Mouse (Mus musculus) stomach, embryonic 14.5 days (tissue): ENCODE measurements around the gene Cyp2j8. TPM values are rescaled to one million over a fixed set of nuclear protein-coding genes. Genes with fewer than 3 reads are reported as not detected.
"Not testable (repeated sequence)": the region's sequence is repeated elsewhere in the genome, so short reads cannot be mapped to it uniquely, and the experiment has no call there.

Experiments used
- ATAC-seq: fragments of 200-750 bp; cut with Nextera tagmentation; 2 replicates; pipeline ENCODE4 v1.8.0; 2017; ENCODE audit warnings: low read depth, moderate TSS enrichment; ENCODE audit not compliant: insufficient number of reproducible peaks, insufficient read depth, low FRiP score
- H3K27ac ChIP-seq: fragments of 300-500 bp; sonication (generic); 2 replicates; pipeline ENCODE4 v1.5.1; 2014; ENCODE audit warnings: mild to moderate bottlenecking, low read length, moderate library complexity, mixed read lengths
- H3K27me3 ChIP-seq: fragments of 300-500 bp; sonication (generic); 2 replicates; pipeline ENCODE4 v1.6.1; 2014; ENCODE audit warnings: low read length, control low read depth, mixed read lengths; ENCODE audit not compliant: control insufficient read depth, insufficient read depth
- H3K36me3 ChIP-seq: fragments of 300-500 bp; sonication (generic); 2 replicates; pipeline ENCODE4 v1.6.1; 2014; ENCODE audit warnings: mild to moderate bottlenecking, control low read depth, low read length, moderate library complexity, mixed read lengths; ENCODE audit not compliant: control insufficient read depth, insufficient read depth
- H3K4me1 ChIP-seq: fragments of 300-500 bp; sonication (generic); 2 replicates; pipeline ENCODE4 v1.6.1; 2014; ENCODE audit warnings: low read length, control low read depth, mixed read lengths; ENCODE audit not compliant: control insufficient read depth, insufficient read depth
- H3K4me2 ChIP-seq: fragments of 300-500 bp; sonication (generic); replicated peaks from 2 replicates; pipeline ENCODE4 v1.6.1; 2014; ENCODE audit warnings: low read depth, low read length, control low read depth
- H3K4me3 ChIP-seq: fragments of 300-500 bp; sonication (generic); 2 replicates; pipeline ENCODE4 v1.5.1; 2014; ENCODE audit warnings: low read depth, low read length, control low read depth
- H3K9ac ChIP-seq: fragments of 300-500 bp; sonication (generic); replicated peaks from 2 replicates; pipeline ENCODE4 v1.6.1; 2014; ENCODE audit warnings: low read depth, mild to moderate bottlenecking, control low read depth, low read length, moderate library complexity, mixed read lengths
- H3K9me3 ChIP-seq: fragments of 300-500 bp; sonication (generic); 2 replicates; pipeline ENCODE4 v1.6.1; 2016; ENCODE audit warnings: low read depth, low read length, control low read depth; ENCODE audit not compliant: control insufficient read depth
- WGBS: fragments of 180-500 bp; shearing (Covaris S2); extraction: QIAGEN DNeasy Blood & Tissue Kit; methylation state at CpG from one replicate; pipeline ENCODE4 v1.1.7; 2014; 5-methylcytosine and 5-hydroxymethylcytosine counted together
- polyA plus RNA-seq: library from polyadenylated mRNA; unstranded; fragments of >200 nt; fragmentation: Nextera tagmentation; extraction: Ambion mirVana; gene quantifications from 2 replicates; pipeline ENCODE4 v1.2.1, GENCODE M21; 2014

Cyp2j8 gene
- polyA plus RNA-seq, result 0.22 TPM in 1 of 2 replicates, not detected in the other

- Histone ChIP-seq H3K9ac (no peak within 1 kb of the TSS), H3K27me3 (no peaks in the 10 kb centered on the region), H3K4me3 (no peak within 1 kb of the TSS), H3K9me3 (no peaks in the 10 kb centered on the region), H3K27ac (no peak within 1 kb of the TSS), H3K36me3 (no peaks in the 10 kb centered on the region), H3K4me2 (no peak within 1 kb of the TSS), H3K4me1 (no peaks in the 10 kb centered on the region)
- no peak for ATAC-seq
- 65% methylated on average over 1 of the region's 1 CpGs for WGBS
Observed at GRCm38 (mm10) chr4:96507286-96507685, at the start of gene Cyp2j8. Gene Cyp2j8, minus strand, starts transcription at chr4:96507386.

DNA sequence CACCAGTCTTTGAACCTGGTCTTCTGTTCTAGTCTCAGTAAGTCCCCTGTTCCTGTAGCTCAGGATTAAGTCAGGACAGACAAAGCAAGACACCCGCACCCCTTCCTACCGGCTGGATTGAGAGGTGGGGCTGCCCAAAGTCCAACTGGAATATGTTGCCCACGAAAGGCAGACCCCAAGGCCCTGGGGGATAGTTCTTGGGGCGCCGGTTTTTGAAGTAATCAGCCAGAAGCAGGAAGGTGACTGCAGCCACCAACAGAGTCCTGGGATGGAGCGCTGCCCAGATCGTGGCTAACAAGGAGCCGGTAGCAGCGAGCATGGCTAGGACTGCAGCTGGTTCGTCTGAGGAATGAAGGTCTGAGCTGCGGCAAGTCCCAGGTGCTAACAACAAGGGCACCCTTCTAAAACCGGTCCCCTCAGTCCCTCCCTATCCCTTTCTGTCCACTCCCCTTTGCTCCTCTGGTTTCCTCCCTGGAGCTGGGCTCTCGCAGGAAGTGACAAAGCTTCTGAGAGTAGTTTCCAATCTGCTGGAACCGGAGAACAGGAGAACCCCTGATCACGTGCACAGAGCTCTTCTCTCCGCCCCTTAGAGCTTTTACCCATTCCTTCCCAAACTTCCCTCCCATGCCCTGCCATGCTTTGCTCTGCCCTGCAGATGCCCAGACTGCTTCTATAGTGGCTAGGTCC lies 46.1 kb upstream of the Cyp2j8 start, which contains the start of gene Cyp2j6:
Gene Cyp2j6, minus strand, starts transcription at position 529 of the 687 bp plus-strand sequence.
- WGBS, result 1% methylated on average over 16 of the region's 16 CpGs
- H3K36me3 ChIP-seq, result no peaks in the 10 kb centered on the region
- ATAC-seq, result peak; percentile 94

GRCm38 (mm10) chr4:96551619-96552018 lies 44.4 kb upstream of the Cyp2j8 start:
- Histone ChIP-seq H3K27ac (no peak overlapping the region), H3K4me2 (peak overlapping the region; percentile 58; the same call in 1 of the 2 replicates), H3K4me1 (no peaks in the 10 kb centered on the region; the same call in 1 of the 2 replicates), H3K4me3 (0 out of 2 replicates have a peak overlapping the region, but pooled peaks have one; percentile 6), H3K9me3 (no peaks in the 10 kb centered on the region), H3K9ac (no peak overlapping the region), H3K27me3 (no peaks in the 10 kb centered on the region), H3K36me3 (no peaks in the 10 kb centered on the region)
- no peak for ATAC-seq
- WGBS, result 78% methylated on average over 3 of the region's 3 CpGs

More for the DNA sequence above, 46.1 kb upstream of the Cyp2j8 start, which contains the start of gene Cyp2j6:
- Histone ChIP-seq H3K9ac (peak within 1 kb of the TSS; percentile 71), H3K27ac (peak within 1 kb of the TSS; percentile 73; the same call in 1 of the 2 replicates), H3K4me2 (peak within 1 kb of the TSS; percentile 58), H3K4me1 (no peaks in the 10 kb centered on the region; the same call in 1 of the 2 replicates), H3K4me3 (peak within 1 kb of the TSS; percentile 62), H3K9me3 (no peaks in the 10 kb centered on the region), H3K27me3 (no peaks in the 10 kb centered on the region)

DNA sequence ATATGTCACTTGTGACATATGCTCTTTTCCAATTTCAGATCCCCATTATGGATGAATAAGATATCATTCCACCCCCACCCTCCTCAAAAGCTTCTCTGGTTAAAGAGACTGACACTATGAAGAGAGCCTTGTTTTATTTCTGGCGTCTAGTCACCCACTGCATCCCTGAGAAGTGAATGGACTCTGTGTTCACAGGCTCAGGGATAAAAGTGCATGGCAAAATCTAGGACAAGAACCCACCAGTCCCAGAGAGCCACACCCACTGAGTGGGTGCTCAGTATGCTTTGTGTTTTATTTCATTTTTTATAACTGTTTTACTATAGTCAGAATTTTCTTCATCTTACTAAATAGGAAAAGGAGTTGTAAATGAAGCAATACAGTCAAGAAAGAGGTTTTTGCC lies 38.8 kb upstream of the Cyp2j8 start:
- WGBS, result 73% methylated on average over 1 of the region's 1 CpGs
- Histone ChIP-seq H3K9me3 (no peaks in the 10 kb centered on the region), H3K4me3 (no peak overlapping the region), H3K36me3 (no peaks in the 10 kb centered on the region), H3K4me2 (no peak overlapping the region), H3K9ac (no peak overlapping the region), H3K4me1 (no peaks in the 10 kb centered on the region; the same call in 1 of the 2 replicates), H3K27me3 (no peaks in the 10 kb centered on the region), H3K27ac (no peak overlapping the region)
- ATAC-seq, result no peak

DNA sequence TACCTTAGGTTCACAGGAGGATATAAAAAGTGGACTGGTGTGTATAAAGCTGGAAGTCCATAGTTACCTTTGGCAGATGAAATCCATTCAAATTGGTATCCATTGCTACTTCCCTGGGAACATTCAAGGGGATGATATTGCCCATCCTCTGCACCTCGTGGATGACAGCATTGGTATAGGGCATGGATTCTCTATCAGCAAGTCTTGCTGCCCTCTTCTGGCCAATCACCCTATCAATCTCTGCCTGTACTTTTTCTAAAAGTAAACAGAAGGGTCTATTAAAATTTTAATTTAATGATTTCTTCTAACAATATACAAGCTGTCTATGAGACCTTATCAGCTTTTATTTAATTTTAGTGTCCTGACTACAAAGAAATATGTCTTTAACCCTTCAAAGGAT lies 18.6 kb upstream of the Cyp2j8 start:
- Histone ChIP-seq H3K9me3 (no peaks in the 10 kb centered on the region), H3K4me3 (no peak overlapping the region), H3K27ac (no peak overlapping the region), H3K4me2 (no peak overlapping the region), H3K36me3 (no peaks in the 10 kb centered on the region; the same call in 1 of the 2 replicates), H3K4me1 (no peaks in the 10 kb centered on the region), H3K9ac (no peak overlapping the region), H3K27me3 (no peaks in the 10 kb centered on the region)
- no peak for ATAC-seq
- WGBS, result 21% methylated on average over 1 of the region's 1 CpGs

- Histone ChIP-seq H3K4me1 (no peaks in the 10 kb centered on the region), H3K4me3 (no peak overlapping the region), H3K9ac (no peak overlapping the region), H3K4me2 (no peak overlapping the region), H3K27ac (no peak overlapping the region), H3K36me3 (no peaks in the 10 kb centered on the region; the same call in 1 of the 2 replicates), H3K27me3 (no peaks in the 10 kb centered on the region), H3K9me3 (no peaks in the 10 kb centered on the region)
- ATAC-seq, result no peak
- 64% methylated on average over 2 of the region's 2 CpGs for WGBS
Observed at GRCm38 (mm10) chr4:96522256-96522655, 15.1 kb upstream of the Cyp2j8 start.

DNA sequence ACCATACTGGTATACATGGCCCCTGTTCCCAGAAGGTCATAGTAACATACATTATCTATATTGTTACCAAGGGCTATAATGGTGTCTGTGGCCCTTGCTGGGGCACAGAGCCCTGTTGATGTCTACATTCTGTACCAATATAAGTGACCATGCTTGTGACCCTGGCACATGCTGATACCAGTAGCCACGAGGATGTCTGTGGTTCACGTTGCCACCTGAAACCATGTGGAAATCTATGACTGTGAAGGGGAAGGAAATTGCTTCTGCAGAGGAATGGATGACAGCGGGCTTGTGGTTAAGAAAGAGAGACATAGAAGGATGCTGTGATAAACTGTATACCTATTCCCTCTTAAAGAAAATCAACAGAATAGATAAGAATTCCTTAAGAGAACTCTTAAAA lies 2.9 kb upstream of the Cyp2j8 start:
- Histone ChIP-seq H3K9me3 (no peaks in the 10 kb centered on the region), H3K4me2 (no peak overlapping the region), H3K27ac (no peak overlapping the region), H3K36me3 (no peaks in the 10 kb centered on the region), H3K9ac (no peak overlapping the region), H3K4me3 (no peak overlapping the region), H3K27me3 (no peaks in the 10 kb centered on the region), H3K4me1 (no peaks in the 10 kb centered on the region)
- no peak for ATAC-seq
- 81% methylated on average over 3 of the region's 3 CpGs for WGBS

- H3K4me3 ChIP-seq, H3K36me3 ChIP-seq, H3K9ac ChIP-seq, ATAC-seq, H3K4me2 ChIP-seq, H3K27ac ChIP-seq, H3K27me3 ChIP-seq, H3K4me1 ChIP-seq, H3K9me3 ChIP-seq: not testable (repeated sequence)
- 82% methylated on average over 30 of the region's 30 CpGs for WGBS
Observed at GRCm38 (mm10) chr4:96463311-96464060, 43.7 kb downstream of the Cyp2j8 start.
